Mouse (Mus musculus) cerebellum, postnatal 14 days (tissue): ENCODE measurements around the gene Try4.
"Not testable (repeated sequence)": the region's sequence is repeated elsewhere in the genome, so short reads cannot be mapped to it uniquely, and the experiment has no call there.

ENCODE experiments used
- DNase-seq, 2 experiments: peaks; one replicate each; pipeline ENCODE4 v3.0.0; 2021; ENCODE audit warnings: mixed read lengths in 2 of 2

Try4 gene

DNA sequence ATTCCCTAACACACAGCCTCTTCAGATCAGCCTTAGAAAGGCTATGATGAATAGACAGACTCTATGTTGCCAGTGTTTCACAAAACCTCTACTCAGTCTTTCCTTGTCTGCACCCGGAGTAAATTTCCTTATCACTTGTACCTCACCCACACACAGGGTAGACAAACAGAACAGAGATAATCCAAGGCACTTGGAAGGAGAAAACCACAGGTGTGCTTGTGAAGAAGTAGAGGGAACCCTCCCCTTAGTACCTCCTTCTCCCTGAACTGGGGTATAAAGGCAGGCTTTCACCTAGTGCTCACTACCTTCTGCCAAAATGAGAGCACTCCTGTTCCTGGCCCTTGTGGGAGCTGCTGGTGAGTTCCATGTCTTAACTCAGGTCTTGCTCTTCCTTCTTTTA, at the start of gene Try4:
Gene Try4 (plus strand): TSS at position 301 of the 400 bp plus-strand sequence.
- no peak for DNase-seq

- DNase-seq = not testable (repeated sequence)
Observed at GRCm38 (mm10) chr6:41253314-41253713, 48.8 kb upstream of the Try4 start.

DNA sequence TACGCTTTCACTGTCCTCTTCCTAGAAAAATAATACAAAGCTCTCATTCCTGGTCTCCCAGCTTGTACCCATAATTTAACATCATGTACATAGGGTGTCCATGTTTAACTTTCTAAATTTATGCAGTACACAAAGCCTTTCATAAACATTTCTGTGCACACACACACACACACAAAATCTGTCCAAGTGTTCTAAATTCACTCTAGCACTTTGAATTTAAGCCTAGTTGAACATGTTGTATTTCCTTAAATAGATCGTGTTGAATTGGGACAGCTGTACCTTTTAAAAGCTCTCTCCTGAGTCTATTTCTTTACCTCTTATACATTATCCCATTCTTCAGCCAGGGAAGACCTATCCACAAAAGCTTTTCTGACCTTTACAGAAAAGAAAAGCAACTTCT, 45.6 kb upstream of the Try4 start:
- no peak for DNase-seq

- DNase-seq = no peak
Observed at GRCm38 (mm10) chr6:41257432-41257831, 44.6 kb upstream of the Try4 start.

DNA sequence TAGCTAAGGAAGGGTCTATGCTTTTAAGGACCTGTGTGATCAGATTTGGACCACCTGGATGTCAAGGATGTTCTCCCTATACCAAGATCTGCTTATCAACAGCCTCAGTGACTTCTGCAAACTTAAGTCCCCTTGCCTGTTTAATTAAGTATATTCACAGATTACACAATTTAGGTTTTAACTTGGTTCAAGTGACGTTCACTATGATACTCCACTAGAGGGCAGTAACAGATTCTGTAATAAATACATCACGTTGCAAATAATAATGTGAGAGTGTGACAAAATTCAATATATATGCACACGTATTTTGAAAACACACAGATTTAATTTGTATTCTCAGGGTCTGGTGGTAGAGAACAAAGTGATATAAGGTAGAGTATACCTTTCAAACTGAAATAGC, 39.3 kb upstream of the Try4 start:
- no peak for DNase-seq

DNA sequence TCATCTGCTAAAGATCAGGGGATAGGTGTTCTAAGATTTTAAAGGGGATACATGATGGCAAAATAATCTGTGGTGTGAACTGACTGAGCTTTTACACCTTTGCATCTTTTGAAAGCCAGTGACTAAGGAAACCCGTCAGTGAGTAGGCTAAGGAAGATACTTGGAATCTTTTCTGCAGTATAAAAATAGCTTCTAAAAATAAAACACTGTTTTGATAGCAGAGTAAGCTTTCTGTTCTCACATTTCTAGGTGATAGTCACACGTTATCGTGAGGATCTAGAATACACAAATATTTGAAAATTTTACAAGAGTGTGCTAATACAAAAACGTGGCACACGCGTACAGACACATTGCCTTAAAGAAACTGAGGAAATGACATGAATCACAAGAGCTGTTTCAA, 35.9 kb upstream of the Try4 start:
- DNase-seq = no peak

GRCm38 (mm10) chr6:41298255-41298654, 3.8 kb upstream of the Try4 start:
- no peak for DNase-seq

- not testable (repeated sequence) for DNase-seq
Observed at GRCm38 (mm10) chr6:41316741-41317140, 14.7 kb downstream of the Try4 start, which contains the start of gene Try5. Try5 (minus strand) TSS chr6:41316841.

DNA sequence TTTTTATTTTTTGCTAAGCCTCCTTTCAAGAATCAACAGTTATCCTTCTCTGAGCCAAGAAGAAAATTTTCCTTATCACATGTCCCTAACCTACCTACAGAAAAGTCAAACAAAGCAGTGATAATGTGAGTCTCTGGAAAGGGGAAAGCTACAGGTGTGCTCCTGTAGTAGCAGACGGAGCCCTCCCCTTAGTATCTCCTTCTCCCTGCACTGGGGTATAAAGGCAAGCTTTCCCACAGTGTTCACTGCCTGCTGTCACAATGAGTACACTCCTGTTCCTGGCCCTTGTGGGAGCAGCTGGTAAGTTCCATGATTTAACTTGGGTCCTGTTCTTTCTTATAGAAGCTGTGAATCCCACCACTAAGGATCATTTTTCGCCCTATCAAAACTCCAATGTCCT, 51.9 kb downstream of the Try4 start, which contains the start of gene Try10:
Gene Try10 (plus strand): TSS at position 174 of the 400 bp plus-strand sequence.
- no peak for DNase-seq
